Mouse (Mus musculus) stomach, embryonic 16.5 days (tissue): ENCODE measurements around the gene Hspg2. TPM values are rescaled to one million over a fixed set of nuclear protein-coding genes. Genes with fewer than 3 reads are reported as not detected.
A peak's percentile ranks its signal among the peaks of the same experiment; 100 is the strongest.

Experiments used
- ATAC-seq: fragments of 200-750 bp; cut with Nextera tagmentation; 2 replicates; pipeline ENCODE4 v1.8.0; 2017; ENCODE audit warnings: moderate number of reproducible peaks, moderate TSS enrichment; ENCODE audit not compliant: insufficient read depth, low FRiP score
- H3K27ac ChIP-seq: fragments of 300-500 bp; sonication (generic); 2 replicates; pipeline ENCODE4 v1.5.1; 2014; ENCODE audit warnings: low read length
- H3K27me3 ChIP-seq: fragments of 300-500 bp; sonication (generic); 2 replicates; pipeline ENCODE4 v1.6.1; 2014; ENCODE audit warnings: low read length, control low read depth, mixed read lengths; ENCODE audit not compliant: control insufficient read depth, insufficient read depth
- H3K36me3 ChIP-seq: fragments of 300-500 bp; sonication (generic); 2 replicates; pipeline ENCODE4 v1.6.1; 2014; ENCODE audit warnings: low read length; ENCODE audit not compliant: control insufficient read depth, insufficient read depth
- H3K4me1 ChIP-seq: fragments of 300-500 bp; sonication (generic); 2 replicates; pipeline ENCODE4 v1.6.1; 2014; ENCODE audit warnings: low read length, control low read depth, mixed read lengths; ENCODE audit not compliant: control insufficient read depth, insufficient read depth
- H3K4me2 ChIP-seq: fragments of 300-500 bp; sonication (generic); 2 replicates; pipeline ENCODE4 v1.6.1; 2014; ENCODE audit warnings: low read depth, low read length, mixed read lengths
- H3K4me3 ChIP-seq: fragments of 300-500 bp; sonication (generic); replicated peaks from 2 replicates; pipeline ENCODE4 v1.5.1; 2014; ENCODE audit warnings: mild to moderate bottlenecking, low read length
- H3K9ac ChIP-seq: fragments of 300-500 bp; sonication (generic); 2 replicates; pipeline ENCODE4 v1.6.1; 2014; ENCODE audit warnings: low read length
- H3K9me3 ChIP-seq: fragments of 300-500 bp; sonication (generic); replicated peaks from 2 replicates; pipeline ENCODE4 v1.6.1; 2016; ENCODE audit warnings: low read length, control low read depth; ENCODE audit not compliant: control insufficient read depth
- WGBS: fragments of 180-500 bp; shearing (Covaris S2); extraction: QIAGEN DNeasy Blood & Tissue Kit; methylation state at CpG from one replicate; pipeline ENCODE4 v1.1.7; 2014; 5-methylcytosine and 5-hydroxymethylcytosine counted together
- polyA plus RNA-seq: library from polyadenylated mRNA; unstranded; fragments of >200 nt; fragmentation: Nextera tagmentation; extraction: Ambion mirVana; gene quantifications from 2 replicates; pipeline ENCODE4 v1.2.1, GENCODE M21; 2015

Gene Hspg2
- polyA plus RNA-seq, 1 experiment from 2014 or later, result 29.5 TPM

DNA sequence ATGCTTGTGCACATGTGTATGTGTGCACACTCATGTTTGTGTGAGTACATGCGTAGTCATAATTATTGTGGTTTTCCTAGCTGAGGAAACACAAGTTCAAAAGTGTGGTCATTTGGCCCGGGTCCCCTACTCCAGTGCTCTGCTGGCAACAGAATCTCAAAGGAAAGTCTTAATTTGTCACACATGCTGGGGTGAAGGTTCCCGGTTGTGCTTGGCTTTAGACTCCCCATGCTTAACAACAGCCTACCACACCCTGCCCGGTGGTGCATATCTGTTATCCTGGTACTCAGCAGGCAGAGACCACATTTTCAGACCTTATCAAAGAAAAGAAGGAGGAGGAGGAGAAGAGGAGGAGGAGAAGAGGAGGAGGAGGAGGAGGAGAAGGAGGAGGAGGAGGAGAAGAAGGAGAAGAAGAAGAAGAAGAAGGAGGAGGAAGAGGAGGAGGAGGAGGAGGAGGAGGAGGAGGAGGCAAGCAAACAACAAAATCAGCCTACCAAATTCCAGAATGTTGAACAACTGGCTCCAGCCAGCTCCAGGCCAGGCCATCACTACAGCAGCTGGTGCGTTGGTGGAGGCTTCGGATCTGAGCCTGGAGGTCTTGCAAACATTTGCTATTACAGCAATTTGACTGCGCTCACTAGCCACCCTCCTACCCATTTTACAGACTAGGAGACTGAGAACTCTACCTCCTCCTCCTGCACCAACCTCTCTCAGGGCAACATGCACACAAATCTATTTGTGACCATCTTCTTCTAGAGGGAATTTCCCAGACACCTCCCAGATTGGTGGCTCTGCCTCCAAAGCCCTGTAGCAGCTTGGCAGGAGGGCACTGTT, 21.0 kb upstream of the Hspg2 start:
- Histone ChIP-seq H3K27ac (peak overlapping the region; percentile 74), H3K27me3 (no peaks in the 10 kb centered on the region), H3K9me3 (no peaks in the 10 kb centered on the region), H3K4me2 (peak overlapping the region; percentile 12; the same call in 1 of the 2 replicates), H3K4me3 (no peak overlapping the region), H3K36me3 (no peaks in the 10 kb centered on the region), H3K4me1 (peaks cover 20% of the 10 kb centered on the region), H3K9ac (no peak overlapping the region)
- WGBS, result 50% methylated on average over 7 of the region's 7 CpGs
- ATAC-seq, result no peak

DNA sequence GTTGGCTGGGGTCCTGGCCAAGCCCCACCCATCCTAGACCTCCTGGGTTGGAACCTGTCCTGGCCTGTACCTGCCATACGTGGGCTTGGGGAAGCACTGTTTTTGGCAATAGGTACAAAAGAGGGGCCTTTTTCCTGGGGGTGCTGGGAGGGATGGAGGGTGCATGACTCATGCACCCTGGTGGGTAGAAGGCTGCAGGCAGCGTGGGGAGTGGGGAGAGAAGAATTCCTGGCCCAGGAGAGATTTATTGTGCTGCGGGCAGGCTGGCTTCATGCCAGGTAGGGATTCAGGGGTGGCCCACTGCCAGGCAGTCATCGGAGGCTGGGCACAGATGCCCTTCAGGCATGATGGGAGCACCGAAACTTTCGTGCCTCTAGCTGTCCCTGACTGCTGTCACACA, 20.4 kb upstream of the Hspg2 start:
- Histone ChIP-seq H3K4me2 (peak overlapping the region; percentile 12; the same call in 1 of the 2 replicates), H3K9ac (peak overlapping the region; percentile 52), H3K27me3 (no peaks in the 10 kb centered on the region), H3K27ac (peak overlapping the region; percentile 78), H3K4me3 (no peak overlapping the region), H3K9me3 (no peaks in the 10 kb centered on the region), H3K4me1 (peaks cover 22% of the 10 kb centered on the region), H3K36me3 (no peaks in the 10 kb centered on the region)
- 38% methylated on average over 6 of the region's 6 CpGs for WGBS
- ATAC-seq, result peak; percentile 62

DNA sequence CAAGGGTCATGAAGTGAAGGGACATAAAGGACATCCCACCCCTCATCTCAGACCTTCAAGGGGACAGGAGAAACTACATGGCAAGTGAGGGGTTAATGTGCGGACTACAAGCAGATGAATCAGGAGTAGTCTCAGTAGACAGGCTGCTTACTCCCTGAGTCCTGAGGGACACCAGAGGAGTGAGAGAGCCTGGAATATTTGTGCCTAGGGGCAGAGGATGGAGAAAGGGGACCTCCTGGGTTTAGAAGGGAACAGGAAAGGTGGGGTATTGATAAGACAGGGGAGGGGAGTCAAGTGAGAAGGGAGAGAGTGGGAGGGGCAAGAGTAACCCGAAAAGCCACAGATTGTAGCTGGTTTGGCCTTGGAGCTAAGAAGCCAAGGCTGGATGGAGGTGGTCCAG, 19.9 kb upstream of the Hspg2 start:
- peaks cover 26% of the 10 kb centered on the region for H3K4me1 ChIP-seq
- peak overlapping the region; percentile 52 for H3K9ac ChIP-seq
- H3K9me3 ChIP-seq, result no peaks in the 10 kb centered on the region
- WGBS, result 25% methylated on average over 2 of the region's 2 CpGs
- H3K36me3 ChIP-seq, result no peaks in the 10 kb centered on the region
- peak overlapping the region; percentile 12; the same call in 1 of the 2 replicates for H3K4me2 ChIP-seq
- peak overlapping the region; percentile 78 for H3K27ac ChIP-seq
- H3K4me3 ChIP-seq, result no peak overlapping the region
- no peaks in the 10 kb centered on the region for H3K27me3 ChIP-seq
- ATAC-seq, result peak; percentile 11; the same call in 1 of the 2 replicates

DNA sequence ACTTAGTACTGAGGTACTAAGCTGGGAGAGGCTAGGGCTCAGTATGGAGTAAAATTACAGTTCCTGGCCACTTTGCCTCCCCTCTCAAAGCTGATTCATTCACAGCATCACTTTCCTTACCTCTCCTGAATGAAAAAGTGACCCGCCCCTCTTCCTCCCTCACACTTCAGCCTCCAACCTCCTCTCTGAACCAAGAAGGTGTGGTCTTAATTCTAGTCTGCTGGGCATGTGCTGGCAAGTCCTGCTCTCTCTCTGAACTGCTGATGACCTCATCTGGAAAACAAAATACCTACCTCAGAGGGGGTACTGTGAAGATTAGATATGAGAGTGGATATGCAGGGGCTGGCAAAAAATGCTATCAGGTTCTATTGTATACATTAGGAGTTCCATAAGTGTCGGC, 19.4 kb upstream of the Hspg2 start:
- peak; percentile 49; the same call in 1 of the 2 replicates for ATAC-seq
- Histone ChIP-seq H3K4me2 (no peak overlapping the region), H3K27ac (peak overlapping the region; percentile 78), H3K4me1 (peaks cover 24% of the 10 kb centered on the region), H3K9ac (peak overlapping the region; percentile 52; the same call in 1 of the 2 replicates), H3K9me3 (no peaks in the 10 kb centered on the region), H3K36me3 (no peaks in the 10 kb centered on the region), H3K27me3 (no peaks in the 10 kb centered on the region), H3K4me3 (no peak overlapping the region)
- 41% methylated on average over 2 of the region's 2 CpGs for WGBS

DNA sequence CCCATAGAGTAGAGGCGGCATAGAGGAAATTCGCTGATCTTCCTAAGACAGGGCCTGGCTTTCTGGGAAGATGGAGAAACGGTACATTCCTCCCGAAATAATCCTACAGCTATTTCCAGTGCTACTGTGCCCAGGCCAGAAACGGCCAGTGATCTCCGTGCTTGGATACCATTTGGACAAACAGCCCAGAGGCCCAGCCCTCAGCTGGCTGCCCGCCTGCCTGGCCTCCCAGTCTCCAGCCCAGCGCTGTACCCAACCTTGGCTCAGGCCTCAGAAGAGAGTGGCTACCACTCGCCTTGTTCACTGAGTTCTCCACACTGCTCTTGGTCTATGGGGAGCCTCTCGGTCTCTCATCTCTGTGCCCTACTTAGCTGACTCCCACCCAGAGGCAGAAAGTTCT, 18.9 kb upstream of the Hspg2 start:
- peaks cover 24% of the 10 kb centered on the region for H3K4me1 ChIP-seq
- no peak overlapping the region for H3K4me2 ChIP-seq
- ATAC-seq, result no peak
- WGBS, result 70% methylated on average over 10 of the region's 10 CpGs
- no peaks in the 10 kb centered on the region for H3K36me3 ChIP-seq
- no peak overlapping the region for H3K9ac ChIP-seq
- peak overlapping the region; percentile 74 for H3K27ac ChIP-seq
- H3K9me3 ChIP-seq, result no peaks in the 10 kb centered on the region
- H3K4me3 ChIP-seq, result no peak overlapping the region
- H3K27me3 ChIP-seq, result no peaks in the 10 kb centered on the region

DNA sequence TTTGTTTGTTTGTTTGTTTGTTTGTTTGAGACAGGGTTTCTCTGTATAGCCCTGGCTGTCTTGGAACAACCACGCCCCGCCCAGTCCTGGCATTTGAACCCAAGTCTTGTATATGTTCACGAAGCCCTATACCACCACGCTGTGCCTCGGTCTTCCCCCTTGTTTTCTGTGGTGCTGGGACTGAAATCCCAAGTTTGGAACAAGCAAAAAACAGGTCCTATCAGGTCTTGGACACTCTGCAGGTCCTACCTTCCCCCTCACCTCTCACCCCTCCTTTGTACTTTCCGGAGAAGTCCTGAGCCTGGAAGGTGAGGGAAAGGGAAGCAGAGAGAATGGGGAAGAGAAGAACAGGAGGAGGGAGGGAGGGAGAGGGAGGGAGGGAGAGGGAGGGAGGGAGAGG, 16.4 kb upstream of the Hspg2 start:
- peaks cover 24% of the 10 kb centered on the region for H3K4me1 ChIP-seq
- H3K4me2 ChIP-seq, result no peak overlapping the region
- no peak overlapping the region for H3K9ac ChIP-seq
- H3K36me3 ChIP-seq, result no peaks in the 10 kb centered on the region
- ATAC-seq, result no peak
- no peaks in the 10 kb centered on the region for H3K9me3 ChIP-seq
- H3K27ac ChIP-seq, result no peak overlapping the region
- 87% methylated on average over 6 of the region's 6 CpGs for WGBS
- no peaks in the 10 kb centered on the region for H3K27me3 ChIP-seq
- no peak overlapping the region for H3K4me3 ChIP-seq

DNA sequence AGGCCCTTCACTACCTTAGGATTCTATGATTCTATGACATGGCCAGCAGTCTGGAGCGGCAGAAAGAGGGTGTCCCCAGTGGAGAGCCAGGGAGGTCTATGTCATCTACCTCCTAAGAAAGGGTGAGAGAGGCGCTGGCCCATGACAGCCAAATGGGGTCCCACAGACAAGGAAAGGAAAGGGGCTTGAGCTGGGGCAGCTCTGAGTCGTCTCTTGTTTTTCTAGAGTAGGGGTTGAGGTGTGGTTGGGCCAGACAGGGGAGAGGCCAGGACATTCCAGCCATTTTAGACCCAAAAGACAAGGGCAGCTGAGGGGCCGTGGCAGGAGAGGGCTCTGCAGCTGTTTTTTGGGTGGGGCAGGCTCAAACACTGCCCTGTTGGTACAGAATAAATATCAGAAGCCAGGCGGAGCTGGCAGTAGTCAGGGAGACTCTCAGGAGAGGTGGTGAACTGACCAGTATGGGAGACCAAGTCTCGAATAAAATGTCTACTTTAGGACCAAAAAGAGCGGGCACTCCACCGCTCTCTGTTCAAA, 15.3 kb upstream of the Hspg2 start, which contains the start of gene 1700013G24Rik:
Gene 1700013G24Rik (plus strand): TSS at position 51 of the 534 bp plus-strand sequence.
- no peaks in the 10 kb centered on the region for H3K36me3 ChIP-seq
- peaks cover 14% of the 10 kb centered on the region for H3K4me1 ChIP-seq

DNA sequence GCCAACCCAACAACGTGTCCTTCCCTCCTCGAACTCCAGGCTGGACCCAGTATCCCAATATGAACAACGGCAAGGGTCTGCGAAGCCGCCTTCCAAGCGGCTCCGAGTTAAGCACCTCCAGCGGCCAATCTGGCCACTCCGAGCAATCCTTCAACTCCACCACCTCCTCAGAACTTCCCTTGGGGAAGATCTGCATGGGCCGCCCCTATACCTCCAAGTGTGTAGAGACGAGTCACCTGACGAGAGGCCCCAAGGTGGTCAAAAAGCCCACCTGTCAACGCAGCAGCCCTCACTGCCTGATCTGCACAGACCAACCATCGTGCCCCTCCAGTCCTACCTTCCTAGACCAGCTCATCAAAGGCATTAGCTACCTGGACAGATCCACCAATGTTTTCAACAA, 14.0 kb upstream of the Hspg2 start:
- WGBS, result 89% methylated on average over 14 of the region's 14 CpGs
- no peaks in the 10 kb centered on the region for H3K36me3 ChIP-seq
- no peak for ATAC-seq
- H3K27ac ChIP-seq, result no peak overlapping the region
- H3K9me3 ChIP-seq, result no peaks in the 10 kb centered on the region
- no peak overlapping the region for H3K9ac ChIP-seq
- H3K4me2 ChIP-seq, result no peak overlapping the region
- H3K27me3 ChIP-seq, result no peaks in the 10 kb centered on the region
- no peak overlapping the region for H3K4me3 ChIP-seq
- H3K4me1 ChIP-seq, result peaks cover 7% of the 10 kb centered on the region; the same call in 1 of the 2 replicates

More for the DNA sequence above, 15.3 kb upstream of the Hspg2 start, which contains the start of gene 1700013G24Rik:
- Histone ChIP-seq H3K27ac (no peak within 1 kb of the TSS), H3K27me3 (no peaks in the 10 kb centered on the region), H3K9ac (no peak within 1 kb of the TSS), H3K9me3 (no peaks in the 10 kb centered on the region), H3K4me3 (no peak within 1 kb of the TSS), H3K4me2 (no peak within 1 kb of the TSS)
- no peak for ATAC-seq
- WGBS, result 74% methylated on average over 8 of the region's 8 CpGs

DNA sequence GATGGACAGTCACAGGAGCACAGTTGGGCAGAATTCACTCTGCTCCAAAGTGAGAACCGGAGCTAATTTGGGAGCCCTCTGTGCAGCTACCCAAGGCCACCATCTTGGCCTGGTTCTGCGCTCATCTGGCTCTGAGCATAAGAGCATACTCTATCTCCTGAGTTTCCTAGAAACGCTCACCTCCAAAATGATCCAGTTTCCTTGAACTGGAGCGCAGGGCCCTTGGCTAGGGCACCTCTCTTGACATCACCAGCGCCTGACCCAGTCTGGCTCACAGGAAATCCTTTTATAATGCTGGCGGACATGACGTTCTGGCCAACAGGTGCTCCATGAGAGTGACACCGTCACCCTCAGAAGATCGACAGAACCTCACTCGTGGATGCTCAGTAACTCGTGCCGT, 12.0 kb upstream of the Hspg2 start:
- Histone ChIP-seq H3K27me3 (no peaks in the 10 kb centered on the region), H3K9me3 (no peaks in the 10 kb centered on the region), H3K9ac (no peak overlapping the region), H3K4me2 (no peak overlapping the region), H3K4me1 (peaks cover 7% of the 10 kb centered on the region; the same call in 1 of the 2 replicates), H3K4me3 (no peak overlapping the region), H3K27ac (no peak overlapping the region), H3K36me3 (no peaks in the 10 kb centered on the region)
- 84% methylated on average over 12 of the region's 12 CpGs for WGBS
- no peak for ATAC-seq
